11 mouse cellular contexts compared by ENCODE assay signal in genomic region chr13:63245218-63245617, GRCm38 (mm10).
DNase-seq lines count a peak whose midpoint lies in the region; ATAC-seq and TF ChIP-seq lines count a peak whose summit lies in the region.
"Had no signal": no experiment of that assay in that cellular context is flagged by ENCODE, and none has a peak within 500 bp of the region (broad histone marks: within the 10 kb centered on the region; RNA-seq: fewer than 3 reads in every experiment).

No protein-coding gene starts in this region.

- H3K27ac ChIP-seq in heart, embryonic 14.5 days (replicated peaks in 1 of 2; ENCODE audit: control insufficient read depth in 1 of 2, insufficient read depth in 1 of 2, low read depth in 2 of 2, low read length in 2 of 2): peak overlapping the region; percentile 69 to 80
- peak overlapping the region; percentile 25; the same call in 1 of the 2 replicates for H3K27ac ChIP-seq in spleen, adult 2 months (ENCODE audit: insufficient read depth, low read length)
- peak overlapping the region; percentile 86 for H3K27ac ChIP-seq in limb, embryonic 14.5 days (replicated peaks; ENCODE audit: low read depth, low read length)
- H3K27ac ChIP-seq: liver, embryonic 13.5 days had no signal

- H3K4me3 ChIP-seq in heart, embryonic 14.5 days (ENCODE audit: control insufficient read depth in 1 of 2, insufficient read depth in 1 of 2, low read depth in 1 of 2, low read length in 2 of 2): no peak overlapping the region
- no peak overlapping the region for H3K4me3 ChIP-seq in spleen, adult 2 months (ENCODE audit: extremely low read depth, insufficient read depth, insufficient read length)
- peak overlapping the region; percentile 84 for H3K4me3 ChIP-seq in limb, embryonic 14.5 days (replicated peaks; ENCODE audit: low read length)
- H3K4me3 ChIP-seq: liver, embryonic 13.5 days had no signal

- 43% methylated on average over 9 of the region's 9 CpGs for WGBS in heart, embryonic 14.5 days
- 67% methylated on average over 9 of the region's 9 CpGs for WGBS in spleen, adult 2 months
- WGBS in limb, embryonic 14.5 days: 12% methylated on average over 9 of the region's 9 CpGs

- no peaks in the 10 kb centered on the region for H3K27me3 ChIP-seq in heart, embryonic 14.5 days (ENCODE audit: control insufficient read depth, insufficient read depth, low read length)
- no peaks in the 10 kb centered on the region for H3K27me3 ChIP-seq in spleen, adult 2 months (ENCODE audit: control insufficient read depth, insufficient read depth, low read length)
- H3K27me3 ChIP-seq in limb, embryonic 14.5 days (ENCODE audit: control insufficient read depth, insufficient read depth, low read length): no peaks in the 10 kb centered on the region
- H3K27me3 ChIP-seq: liver, embryonic 13.5 days had no signal

- intact Hi-C loops in heart, postnatal 36 days (cut with DNase I): loop anchor here (10.0 kb wide), 1 partner anchor 320 kb away; no protein-coding TSS in a partner anchor
- intact Hi-C loops in left cerebral cortex, postnatal 10 days (cut with DNase I): loop anchor here (10.0 kb wide), 1 partner anchor 300 kb away; no protein-coding TSS in a partner anchor

- TF ChIP-seq CTCF in spleen, adult 2 months (IDR thresholded peaks at IDR 0.05; ENCODE audit: extremely low read depth, insufficient read depth, insufficient read length, insufficient replicate concordance): no peak

- H3K36me3 ChIP-seq in heart, embryonic 14.5 days (ENCODE audit: control insufficient read depth, insufficient read depth, low read length): peaks cover 21% of the 10 kb centered on the region
- H3K36me3 ChIP-seq in spleen, adult 2 months (ENCODE audit: control insufficient read depth, insufficient read depth, low read length): 0 out of 2 replicates have a peak, but pooled peaks cover 1% of the 10 kb centered on the region
- H3K36me3 ChIP-seq in limb, embryonic 14.5 days (ENCODE audit: control insufficient read depth, insufficient read depth, low read length): peaks cover 43% of the 10 kb centered on the region

- H3K9me3 ChIP-seq in heart, embryonic 14.5 days (ENCODE audit: control insufficient read depth, low read length): no peaks in the 10 kb centered on the region
- H3K9me3 ChIP-seq in limb, embryonic 14.5 days (ENCODE audit: control insufficient read depth, low read length): no peaks in the 10 kb centered on the region
- H3K9me3 ChIP-seq: liver, embryonic 13.5 days had no signal

- no peak for ATAC-seq in heart, embryonic 14.5 days (ENCODE audit: insufficient number of reproducible peaks, insufficient read depth, low FRiP score, low read depth)
- ATAC-seq in limb, embryonic 14.5 days (ENCODE audit: low FRiP score, low read depth): peak; percentile 41; the same call in 1 of the 2 replicates
- ATAC-seq: intestine, postnatal 0 days had no signal

- peak overlapping the region; percentile 81 for H3K4me2 ChIP-seq in heart, embryonic 14.5 days (ENCODE audit: low read length)
- peak overlapping the region; percentile 85 for H3K4me2 ChIP-seq in limb, embryonic 14.5 days (replicated peaks; ENCODE audit: low read depth, low read length, severe bottlenecking)
- H3K4me2 ChIP-seq: liver, embryonic 13.5 days had no signal

- H3K9ac ChIP-seq in heart, embryonic 14.5 days (ENCODE audit: low read length): peak overlapping the region; percentile 38
- peak overlapping the region; percentile 94 for H3K9ac ChIP-seq in limb, embryonic 14.5 days (ENCODE audit: low read depth, low read length, severe bottlenecking)
- H3K9ac ChIP-seq: liver, embryonic 13.5 days had no signal

- TF ChIP-seq POLR2A in spleen, adult 2 months (IDR thresholded peaks at IDR 0.05; ENCODE audit: low read depth, low read length): no peak
- no peak for TF ChIP-seq POLR2A in limb, embryonic 14.5 days (IDR thresholded peaks at IDR 0.05; ENCODE audit: borderline replicate concordance, extremely low read depth, insufficient read depth, insufficient read length)

- DNase-seq in heart, postnatal 36 days: no peak
- DNase-seq in spleen, adult 2 months (ENCODE audit: low read depth in 1 of 2, low spot score in 2 of 2): no peak
- DNase-seq in spleen, postnatal 10 days (ENCODE audit: low spot score in 2 of 2): no peak
- DNase-seq in limb, embryonic 14.5 days (ENCODE audit: low spot score): no peak
- DNase-seq in left cerebral cortex, postnatal 10 days (ENCODE audit: extremely low spot score in 1 of 2, low spot score in 2 of 2): no peak
- DNase-seq in Muller cell, postnatal 12 days (ENCODE audit: inconsistent ontology term): no peak
- DNase-seq: adrenal gland, postnatal 14 days; cerebellum, postnatal 25 days; liver, embryonic 13.5 days had no signal

- H3K4me1 ChIP-seq in heart, embryonic 14.5 days (ENCODE audit: control insufficient read depth in 2 of 2, insufficient read depth in 2 of 2, low read length in 2 of 2): peaks cover 33 to 87% of the 10 kb centered on the region in 2 experiments
- peaks cover 10% of the 10 kb centered on the region; the same call in 1 of the 2 replicates for H3K4me1 ChIP-seq in spleen, adult 2 months (ENCODE audit: control insufficient read depth, insufficient read depth, insufficient read length)
- H3K4me1 ChIP-seq in limb, embryonic 14.5 days (ENCODE audit: control insufficient read depth, insufficient read depth, low read length): peaks cover 69% of the 10 kb centered on the region

Comparison
In these comparisons a context has a peak if more than half of its experiments do, and no peak if none do; other contexts are left out.
1. H3K27ac ChIP-seq: peak in every context shown above with its lines; median percentile 86 in limb, embryonic 14.5 days; 74 in heart, embryonic 14.5 days; 25 in spleen, adult 2 months.